Mouse (Mus musculus) bone marrow, adult 2 months (tissue): ENCODE data around the gene Wdr5.

Source experiments
- CTCF ChIP-seq: fragments of 200-500 bp; IDR thresholded peaks from 2 replicates; pipeline ENCODE4 v1.5.1; 2011; ENCODE audit warnings: low read length, control low read depth; ENCODE audit not compliant: control insufficient read depth, insufficient read depth
- POLR2A ChIP-seq: fragments of 200-500 bp; IDR thresholded peaks from 2 replicates; pipeline ENCODE4 v1.6.1; 2011; ENCODE audit warnings: low read depth, mild to moderate bottlenecking, control low read depth, low read length, borderline replicate concordance; ENCODE audit not compliant: control insufficient read depth

GRCm38 (mm10) chr2:27560708-27561123 lies 45.8 kb downstream of the Wdr5 start:
- TF ChIP-seq CTCF (no peak), POLR2A (no peak)
